Mouse (Mus musculus): ENCODE measurements around the gene Kcnk16.
"Not testable (repeated sequence)": the region's sequence is repeated elsewhere in the genome, so short reads cannot be mapped to it uniquely, and the experiment has no call there.

The Kcnk16 gene

DNA sequence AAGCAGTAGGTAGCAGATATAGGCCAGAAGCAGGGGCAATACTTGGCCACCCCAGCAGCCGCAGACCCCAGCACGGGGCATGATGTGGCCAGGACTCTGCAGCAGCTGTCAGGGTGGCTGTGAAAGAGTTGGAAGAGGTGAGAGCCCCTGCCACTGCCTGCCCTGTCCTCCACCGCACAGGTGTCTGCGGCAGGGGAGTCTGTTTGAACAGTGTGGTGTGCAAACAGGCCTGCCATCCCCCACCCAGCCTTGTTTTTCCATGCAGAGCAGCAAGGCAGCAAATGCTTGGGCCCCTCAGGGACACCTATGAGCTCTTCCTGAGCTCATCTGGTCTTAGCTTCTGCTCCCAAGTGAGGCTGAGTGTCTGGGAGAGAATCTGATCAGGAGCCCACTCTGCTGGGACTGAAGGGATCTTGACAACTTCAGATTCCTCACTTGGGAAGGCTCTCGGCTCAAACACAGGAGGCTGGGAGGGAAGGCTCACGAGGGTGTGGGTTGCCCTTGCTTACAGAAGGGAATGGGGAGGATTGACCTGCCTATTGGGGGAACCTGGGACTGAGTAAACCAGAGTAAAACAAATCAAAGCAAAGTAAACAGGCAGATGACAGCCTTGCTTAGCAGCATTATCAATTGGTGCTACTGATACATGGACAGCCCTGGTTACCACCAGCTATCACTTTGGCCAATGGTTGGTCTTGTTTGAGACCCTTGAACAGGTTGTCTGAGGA lies at the start of gene Kcnk16:
TSS of gene Kcnk16 (minus strand) at position 118 of the 728 bp plus-strand sequence.
- DNase-seq (ENCODE audit: low read depth, low spot score): no peak

DNA sequence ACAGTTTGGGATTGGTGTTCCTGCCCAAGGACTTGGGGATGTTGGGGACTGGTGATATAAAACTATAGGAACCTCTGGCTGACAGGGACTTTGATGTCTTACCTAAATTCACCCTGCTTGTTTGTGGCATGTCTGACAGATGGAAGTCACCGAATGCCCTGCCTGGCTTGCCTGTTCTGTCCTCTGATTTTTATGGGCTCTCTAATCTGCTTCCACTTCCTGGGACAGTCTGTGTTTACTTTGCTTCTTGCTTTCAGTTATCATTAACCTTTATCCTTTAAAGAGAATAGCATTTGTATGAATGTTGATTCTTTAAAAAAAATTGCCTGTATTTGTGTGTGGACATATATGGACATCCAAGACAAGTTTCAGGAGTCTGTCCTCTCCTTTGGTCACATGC lies 46.1 kb upstream of the Kcnk16 start:
- DNase-seq (ENCODE audit: low read depth, low spot score): no peak

DNA sequence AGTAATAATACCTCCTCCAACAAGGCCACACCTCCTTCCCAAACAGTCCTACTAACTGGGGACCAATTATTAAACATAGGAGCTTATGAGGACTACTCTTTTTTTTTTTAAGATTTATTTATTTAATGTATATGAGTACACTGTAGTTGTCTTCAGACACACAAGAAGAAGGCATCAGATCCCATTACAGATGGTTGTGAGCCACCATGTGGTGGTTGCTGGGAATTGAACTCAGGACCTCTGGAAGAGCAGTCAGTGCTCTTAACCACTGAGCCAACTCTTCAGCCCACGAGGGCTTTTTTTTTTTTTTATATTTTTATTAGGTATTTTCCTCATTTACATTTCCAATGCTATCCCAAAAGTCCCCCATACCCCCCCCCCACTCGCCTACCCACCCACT lies 36.1 kb upstream of the Kcnk16 start:
- DNase-seq (ENCODE audit: low read depth, low spot score): not testable (repeated sequence)

DNA sequence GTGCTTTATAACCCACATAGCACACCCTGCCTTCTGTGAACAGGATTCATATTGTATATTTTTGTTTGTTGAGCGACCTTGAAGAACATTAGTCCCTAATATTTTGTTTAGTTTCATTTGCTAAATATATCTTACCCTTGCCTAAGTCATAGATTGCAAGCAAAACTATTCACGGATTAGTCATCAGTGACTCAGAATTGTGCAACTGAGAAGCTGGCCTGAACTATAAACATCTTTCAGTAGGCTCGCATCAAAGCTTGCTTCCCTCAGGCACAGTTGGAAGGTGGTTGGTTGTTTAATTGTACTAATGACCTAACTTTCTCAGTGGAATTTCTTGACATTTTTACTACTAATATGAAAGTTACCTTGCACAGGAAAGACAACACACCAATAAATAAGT lies 29.1 kb upstream of the Kcnk16 start:
- DNase-seq (ENCODE audit: low read depth, low spot score): no peak

DNA sequence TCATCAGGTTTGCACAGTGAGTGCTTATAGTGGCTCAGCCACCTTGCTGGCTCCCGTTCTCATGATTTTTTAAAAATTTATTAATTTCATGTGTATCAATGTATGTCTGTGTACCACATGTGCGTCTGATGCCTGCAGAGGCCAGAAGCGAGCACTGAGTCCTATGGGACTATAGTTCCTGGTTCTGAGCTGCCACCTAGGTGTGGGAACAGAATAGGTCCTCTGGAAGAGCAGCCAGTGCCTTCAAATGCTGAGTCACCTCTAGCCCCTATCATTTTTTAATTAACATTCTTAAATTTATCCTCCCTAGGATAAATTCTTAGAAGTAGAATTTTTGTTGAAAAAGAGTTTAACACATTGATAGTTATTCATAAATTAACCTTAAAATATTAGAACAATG lies 28.6 kb upstream of the Kcnk16 start:
- DNase-seq (ENCODE audit: low read depth, low spot score): no peak

DNA sequence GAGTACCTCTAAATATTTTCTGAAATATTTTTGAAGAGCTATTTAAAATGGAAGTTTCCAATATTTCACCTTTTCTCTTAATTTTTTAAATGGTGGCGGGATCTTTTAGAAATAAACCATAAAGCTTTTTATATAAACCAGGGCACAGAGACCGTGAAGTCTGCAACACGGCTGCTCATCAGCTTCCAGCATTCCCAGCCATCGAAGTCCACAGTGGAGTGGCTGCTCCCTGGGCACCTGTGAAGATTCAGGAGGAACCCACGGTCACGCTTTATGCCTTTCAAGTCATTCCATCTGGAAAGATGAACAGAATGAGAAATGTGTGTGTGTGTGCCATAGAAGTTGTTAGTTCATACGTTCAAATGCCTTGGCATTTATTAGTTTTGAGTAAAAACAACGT lies 25.9 kb upstream of the Kcnk16 start:
- no peak for DNase-seq (ENCODE audit: low read depth, low spot score)

DNA sequence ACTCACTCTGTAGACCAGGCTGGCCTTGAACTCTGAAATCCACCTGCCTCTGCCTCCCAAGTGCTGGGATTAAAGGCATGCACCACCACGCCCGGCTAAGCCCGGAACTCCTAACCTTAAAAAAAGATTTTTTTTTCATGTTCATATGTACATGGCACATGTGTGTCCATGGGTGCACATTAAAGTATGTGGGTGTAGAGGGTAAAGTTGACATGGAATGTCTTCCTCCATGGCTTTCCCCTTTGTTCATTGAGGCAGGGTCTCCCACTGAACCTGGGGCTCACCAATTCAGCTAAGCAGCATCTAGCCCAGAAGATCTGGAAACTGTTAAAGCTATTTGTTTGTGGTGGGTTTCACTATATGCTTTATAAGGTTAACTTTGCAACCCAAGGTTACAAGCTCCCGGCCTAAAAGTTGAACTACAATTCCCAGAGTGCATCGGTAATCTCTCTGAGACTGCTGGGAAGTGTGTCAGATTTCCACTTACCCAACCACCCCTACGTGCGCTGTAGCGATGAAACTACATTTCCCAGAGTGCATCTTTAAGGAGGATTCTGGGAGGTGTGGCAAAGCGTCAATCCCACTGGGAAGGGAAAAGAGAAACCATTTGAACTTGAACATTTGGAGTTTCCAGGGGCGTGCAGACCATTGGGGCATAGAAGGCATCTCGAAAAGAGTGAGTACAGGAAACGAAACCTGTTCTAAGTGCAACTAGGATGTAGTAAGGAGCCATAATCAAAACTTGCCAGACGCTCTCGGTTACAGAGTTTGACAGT lies 25.3 kb upstream of the Kcnk16 start, which contains the start of gene Nudt13:
TSS of gene Nudt13 (plus strand) at position 581 of the 776 bp plus-strand sequence.
- peak; percentile 92 for DNase-seq (ENCODE audit: low read depth, low spot score)

DNA sequence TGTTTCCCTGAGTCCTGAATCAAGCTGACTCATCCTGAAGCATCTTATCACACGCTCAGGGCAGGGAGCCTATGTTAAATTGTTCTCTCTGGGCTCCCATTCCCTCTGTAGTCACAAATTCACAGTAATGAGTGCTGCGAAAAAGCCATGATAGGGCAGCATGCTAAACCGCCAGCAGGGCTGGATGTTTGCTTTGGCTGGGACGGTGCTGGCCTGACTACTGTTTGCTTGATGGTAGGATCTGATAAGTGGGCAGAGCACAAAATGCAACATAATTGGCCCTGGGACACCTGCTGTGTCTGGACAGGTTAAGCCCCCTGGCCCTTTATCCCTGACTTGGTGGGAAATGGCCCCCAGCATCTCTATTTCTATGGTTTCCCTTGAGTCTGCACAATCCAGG lies 22.4 kb upstream of the Kcnk16 start:
- no peak for DNase-seq (ENCODE audit: low read depth, low spot score)

DNA sequence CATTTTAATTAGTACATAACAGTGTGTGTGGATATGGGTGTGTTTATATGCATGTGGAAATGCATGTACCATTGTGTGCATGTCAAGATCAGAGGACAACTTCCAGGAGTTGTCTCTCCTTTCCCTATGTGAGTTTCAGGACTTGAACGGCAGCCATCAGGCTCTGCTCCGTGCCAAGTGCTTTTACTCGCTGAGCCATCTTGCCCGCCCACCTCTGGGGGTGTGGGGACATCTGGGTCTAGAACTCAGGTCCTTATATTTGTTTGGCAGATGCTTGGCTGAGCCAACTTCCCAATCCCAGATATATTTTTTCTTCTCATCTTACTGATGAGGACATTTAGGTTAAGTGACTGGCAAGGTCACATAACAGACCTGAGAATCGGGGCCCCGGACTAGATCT lies 578 bp downstream of the Kcnk16 start:
- DNase-seq (ENCODE audit: low read depth, low spot score): no peak

DNA sequence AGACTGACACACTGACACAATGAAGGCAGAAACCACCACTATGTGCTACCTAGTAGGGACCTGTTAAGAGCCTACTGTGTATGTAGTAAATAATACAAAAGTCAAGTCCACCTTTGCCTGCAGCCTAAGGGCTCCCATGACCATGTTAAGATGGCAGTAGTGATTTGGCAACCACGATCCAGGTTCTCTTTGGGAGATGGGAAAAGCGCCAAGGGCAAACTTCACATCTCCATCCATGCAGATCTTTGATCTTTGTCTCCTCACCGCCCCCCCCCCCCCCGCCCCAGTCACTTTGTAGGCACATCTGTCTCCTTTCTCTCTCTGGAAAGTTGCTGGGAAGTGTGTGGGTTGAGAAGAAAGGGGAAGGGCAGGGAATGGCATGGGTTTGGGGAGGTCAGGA lies 6.7 kb downstream of the Kcnk16 start:
- no peak for DNase-seq (ENCODE audit: low read depth, low spot score)

DNA sequence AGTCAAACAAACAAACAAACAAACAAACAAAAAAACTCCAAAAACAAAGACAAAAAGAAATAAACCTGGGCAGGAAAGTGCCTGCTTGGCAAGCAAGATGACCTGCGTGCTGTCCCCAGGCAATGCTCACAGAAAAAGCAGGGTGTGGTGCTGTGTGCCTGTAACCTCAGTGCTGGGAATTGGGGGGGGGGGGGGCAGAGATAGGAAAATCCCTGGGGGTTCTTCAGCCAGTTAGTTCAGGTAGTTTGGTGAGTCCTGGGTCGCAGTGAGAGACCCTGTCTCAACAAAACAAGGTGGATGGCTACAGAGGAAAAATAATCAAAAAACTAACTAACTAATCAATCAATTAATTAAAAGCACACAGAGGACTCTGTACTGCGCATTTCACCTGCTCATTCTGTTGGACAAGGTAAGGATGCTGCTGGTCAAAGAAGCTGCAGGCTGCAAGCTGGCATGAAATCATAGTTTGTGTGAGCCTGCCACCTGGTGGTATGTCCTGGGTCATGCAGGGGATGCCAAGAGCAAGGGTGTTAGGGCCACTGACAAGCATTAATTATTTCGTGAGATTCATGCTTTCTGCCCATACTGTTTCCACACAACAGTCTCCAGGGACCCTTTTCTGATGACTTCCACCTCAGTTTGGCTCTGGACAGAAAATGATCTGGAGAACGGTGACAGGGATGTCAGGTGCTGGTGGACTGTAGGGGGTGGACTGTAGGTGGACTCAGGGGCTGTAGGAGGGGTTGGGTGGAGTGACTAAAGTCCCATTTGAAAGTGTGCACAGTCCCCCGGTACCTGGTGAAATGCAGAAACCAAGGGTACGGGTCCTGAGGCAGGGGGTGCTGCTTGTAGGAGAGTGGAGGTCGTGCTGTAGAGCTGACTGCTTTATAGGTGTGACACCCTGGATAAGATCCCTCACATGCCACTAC lies 10.6 kb downstream of the Kcnk16 start:
- peak; percentile 75 for DNase-seq (ENCODE audit: low read depth, low spot score)

DNA sequence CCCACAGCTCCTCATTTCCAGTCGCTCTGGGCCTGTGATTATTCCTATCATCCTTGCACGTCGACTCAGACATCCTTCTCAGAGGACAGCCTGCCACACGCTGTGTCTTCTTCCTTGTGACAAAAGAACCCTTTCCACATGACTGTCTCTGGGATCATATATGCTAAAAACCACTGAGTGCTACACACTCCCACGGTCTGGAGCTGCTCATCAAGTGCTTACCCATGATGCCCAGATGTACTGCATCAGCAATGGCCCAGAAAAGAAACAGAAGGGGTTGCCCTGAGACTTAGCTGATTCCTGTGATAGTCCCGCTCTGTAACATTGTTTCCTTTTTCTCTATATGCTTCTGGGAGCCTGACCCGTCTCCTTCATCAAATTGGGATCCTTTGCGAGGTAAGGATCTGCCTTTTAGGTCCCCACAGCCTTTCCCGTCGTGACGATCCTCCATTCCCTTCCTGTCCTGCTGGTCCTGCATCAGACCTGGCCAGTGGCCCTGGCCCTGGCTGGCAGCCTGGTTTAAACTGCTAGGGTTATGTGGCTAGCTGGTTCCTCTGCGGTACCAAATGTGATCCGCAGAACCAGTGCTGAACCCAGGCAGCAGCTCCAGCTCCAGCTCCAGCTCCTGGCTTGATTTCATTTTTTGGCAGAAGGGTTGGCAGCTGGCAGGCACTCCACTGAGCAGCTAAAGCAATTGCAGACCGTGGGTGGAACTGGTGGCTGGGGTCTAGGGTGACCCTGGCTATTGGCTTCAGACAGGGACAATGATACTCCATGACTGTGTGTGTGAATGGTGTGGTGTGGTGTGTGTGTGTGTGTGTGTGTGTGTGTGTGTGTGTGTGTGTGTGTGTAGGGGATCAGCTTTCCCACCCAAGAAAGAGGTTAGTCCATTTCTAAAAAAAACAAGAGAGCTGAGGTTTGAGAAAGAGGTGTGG lies 18.5 kb downstream of the Kcnk16 start:
- DNase-seq (ENCODE audit: low read depth, low spot score): no peak

DNA sequence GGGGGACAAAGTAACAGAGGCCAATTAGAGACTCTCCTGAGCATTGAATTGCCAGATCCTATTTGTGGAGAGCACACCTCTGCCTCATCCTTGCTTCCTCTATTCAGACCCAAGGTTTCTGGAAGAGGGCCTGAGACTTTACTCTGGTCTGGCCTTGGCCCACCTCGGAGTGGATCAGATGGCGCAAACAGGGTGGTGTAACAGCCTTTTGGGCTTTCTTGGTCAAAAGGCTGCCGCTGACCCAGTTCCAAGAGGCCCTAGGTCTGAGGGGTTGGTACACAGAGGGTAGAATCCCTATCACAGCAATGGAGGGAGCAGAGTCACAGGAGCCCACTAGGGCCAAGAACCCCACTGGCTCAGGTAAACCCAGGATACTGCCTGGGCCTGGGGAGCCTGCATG lies 21.0 kb downstream of the Kcnk16 start:
- no peak for DNase-seq (ENCODE audit: low read depth, low spot score)

DNA sequence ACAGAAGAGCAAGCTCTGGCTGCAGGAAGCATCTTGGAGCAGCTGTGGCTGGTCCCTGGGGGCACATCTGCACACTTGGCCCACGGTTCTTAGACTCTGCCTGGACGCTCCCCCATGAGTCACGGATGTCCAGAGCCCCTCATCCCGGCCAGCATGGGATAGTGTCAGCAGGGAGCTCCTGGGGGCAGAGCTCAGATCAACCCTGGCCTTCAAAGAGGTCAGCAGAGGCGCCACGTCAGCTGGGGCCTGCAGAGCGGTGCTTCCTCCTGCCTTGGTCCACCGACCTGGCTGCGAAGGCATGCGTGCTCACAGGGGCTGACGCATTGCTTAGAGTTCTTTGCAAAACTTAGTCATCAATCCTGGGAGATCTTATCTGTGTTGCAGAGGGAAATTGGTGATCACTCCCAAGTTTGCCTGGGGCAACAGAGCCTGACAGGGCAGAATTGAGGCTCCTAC lies 22.2 kb downstream of the Kcnk16 start:
- DNase-seq (ENCODE audit: low read depth, low spot score): no peak

DNA sequence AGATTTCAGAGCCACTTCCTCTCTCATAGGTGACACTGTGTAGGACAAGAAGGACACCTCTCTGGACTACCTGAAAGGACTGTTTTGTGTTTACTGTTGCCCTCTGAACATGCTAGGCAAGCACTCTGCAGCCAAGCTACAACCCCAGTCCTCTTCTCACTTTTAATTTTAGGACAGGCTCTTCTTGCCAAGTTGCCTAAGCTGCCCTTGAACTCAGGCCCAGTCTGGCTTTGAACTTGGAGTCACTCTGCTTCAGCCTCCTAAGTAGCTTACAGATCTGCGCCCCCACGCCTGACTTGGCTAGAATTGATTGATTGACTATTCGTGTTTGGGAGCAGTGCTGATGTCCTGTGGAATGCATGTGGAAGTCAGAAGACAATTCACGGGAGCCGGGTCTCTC lies 23.1 kb downstream of the Kcnk16 start:
- DNase-seq (ENCODE audit: low read depth, low spot score): no peak

DNA sequence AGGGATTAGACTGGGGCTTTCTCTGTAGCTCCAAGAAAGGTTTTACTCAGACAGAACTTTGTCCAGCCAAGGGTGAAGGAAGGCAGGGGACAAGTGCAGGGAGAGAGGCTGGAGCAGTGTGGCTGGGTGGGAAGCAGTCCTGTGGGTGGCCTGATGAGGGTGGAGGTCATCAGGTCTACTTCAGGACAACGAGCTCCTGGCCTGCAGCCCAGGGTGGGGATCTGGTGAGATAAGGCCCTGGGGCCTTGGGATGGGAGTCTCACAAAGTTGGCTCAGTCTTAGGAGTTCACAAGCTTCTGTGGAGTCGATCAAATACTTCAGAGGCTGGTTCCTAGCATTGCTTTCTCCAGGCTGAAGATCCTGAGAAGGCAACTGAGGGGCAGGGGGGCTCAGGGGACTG lies 23.7 kb downstream of the Kcnk16 start:
- DNase-seq (ENCODE audit: low read depth, low spot score): no peak

DNA sequence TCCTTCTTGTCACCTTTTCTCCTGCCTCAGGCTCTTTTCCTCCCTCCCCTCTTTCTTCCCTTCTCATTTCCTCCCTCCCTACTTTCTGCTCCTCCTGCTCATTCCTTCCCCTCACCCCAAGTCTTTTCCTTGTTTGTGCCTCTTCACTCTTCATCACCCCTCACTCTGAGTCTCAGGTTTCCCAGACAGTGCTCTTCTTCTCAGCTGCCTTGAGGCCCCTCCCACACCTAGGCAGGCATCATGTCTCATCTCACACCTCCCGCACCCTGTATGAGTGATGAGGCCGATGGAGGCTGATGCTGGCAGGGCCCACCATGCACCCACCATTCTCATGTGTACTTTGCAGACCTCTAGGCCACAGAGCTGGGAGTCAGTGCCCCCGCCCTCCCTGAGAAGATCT lies 25.8 kb downstream of the Kcnk16 start:
- no peak for DNase-seq (ENCODE audit: low read depth, low spot score)

DNA sequence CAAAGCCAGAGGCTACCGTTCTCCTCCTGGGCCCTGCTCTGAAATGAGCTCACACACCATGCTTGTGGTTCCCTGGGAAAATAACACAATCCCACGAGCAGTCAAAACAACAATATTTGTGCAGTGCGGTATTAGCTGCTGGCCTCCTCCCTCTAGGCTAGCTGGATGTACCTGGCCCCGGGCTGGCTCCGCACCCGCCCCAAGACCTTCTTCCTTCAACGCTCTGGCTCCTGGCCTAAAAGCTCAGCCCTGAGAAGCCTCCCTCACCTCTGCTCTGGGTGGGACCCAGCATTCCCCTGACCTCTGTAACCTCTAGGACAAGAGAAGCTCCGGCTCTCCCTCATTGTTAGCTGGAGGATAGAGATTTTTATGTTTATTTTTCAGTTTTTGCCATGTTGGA lies 26.5 kb downstream of the Kcnk16 start:
- no peak for DNase-seq (ENCODE audit: low read depth, low spot score)

DNA sequence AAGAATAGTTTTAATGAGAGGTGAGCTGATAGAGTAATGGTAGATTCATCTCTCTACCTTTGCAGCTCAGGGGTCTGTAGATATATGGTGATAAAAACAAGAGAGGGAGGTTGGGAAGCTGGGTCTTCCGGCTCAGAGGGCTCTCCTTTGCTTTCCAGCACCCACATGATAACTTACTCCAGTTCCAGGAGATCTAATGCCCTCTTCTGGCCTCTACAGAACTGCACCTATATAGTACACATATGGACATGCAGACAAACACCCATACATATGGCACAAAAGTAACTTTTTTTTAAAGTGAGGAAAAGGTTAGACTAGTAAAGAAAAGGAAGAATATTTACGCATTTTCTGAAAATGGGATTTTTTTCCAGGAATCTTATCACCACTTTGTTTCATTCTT lies 34.6 kb downstream of the Kcnk16 start:
- no peak for DNase-seq (ENCODE audit: low read depth, low spot score)

DNA sequence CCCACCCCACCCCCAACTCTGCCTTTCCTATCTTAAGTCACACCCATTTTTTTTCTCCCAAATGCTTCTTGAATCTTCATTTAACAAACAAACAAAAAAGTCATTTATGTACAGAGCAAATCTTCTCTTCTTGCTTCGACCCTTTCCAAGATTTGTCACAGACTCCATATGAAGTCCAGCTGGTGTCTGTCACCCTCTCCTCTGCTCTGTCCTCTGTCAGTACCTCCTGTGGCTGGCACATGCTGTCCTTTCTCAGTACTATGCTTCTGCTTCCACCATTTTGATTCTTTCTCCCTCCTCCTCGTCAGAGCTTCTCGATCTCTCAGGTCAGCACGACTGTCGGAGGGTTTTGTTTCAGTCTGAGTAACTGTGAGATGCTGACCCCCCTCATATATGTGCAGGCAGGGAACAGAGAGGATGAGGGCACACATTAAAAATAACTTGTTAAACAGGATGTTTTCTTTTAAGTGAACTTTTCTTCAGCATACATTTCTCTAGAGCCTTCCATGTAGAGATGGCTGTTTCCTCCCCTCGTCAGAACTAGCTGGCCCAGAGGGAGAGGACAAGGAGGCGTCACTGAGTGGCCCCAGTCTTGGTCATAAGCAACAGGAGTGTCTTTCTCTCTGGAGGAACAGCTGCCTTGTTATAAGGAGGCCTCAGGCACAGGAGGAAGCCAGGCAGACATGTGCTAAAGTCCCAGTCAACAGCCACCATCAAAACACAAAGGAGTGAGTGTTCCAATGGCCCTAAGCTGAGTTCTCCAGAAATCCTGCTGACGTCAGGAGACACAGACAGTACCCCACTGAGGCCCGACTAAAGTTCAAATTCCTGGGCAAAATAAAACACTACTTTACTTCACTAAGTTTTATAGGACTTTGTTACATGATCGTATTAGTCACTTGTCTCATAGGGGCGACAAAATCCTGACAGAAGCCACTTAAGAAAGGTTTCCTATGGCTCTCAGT lies 35.7 kb downstream of the Kcnk16 start:
- DNase-seq (ENCODE audit: low read depth, low spot score): no peak
